Mouse (Mus musculus): Measurements from ENCODE around the gene Tsc22d2. TPM values are rescaled to one million over a fixed set of nuclear protein-coding genes. Genes with fewer than 3 reads are reported as not detected.
"Not testable (repeated sequence)": the region's sequence is repeated elsewhere in the genome, so short reads cannot be mapped to it uniquely, and the experiment has no call there.

Gene Tsc22d2
- polyA plus RNA-seq, 1 experiment from 2014 or later: 9.5 TPM

DNA sequence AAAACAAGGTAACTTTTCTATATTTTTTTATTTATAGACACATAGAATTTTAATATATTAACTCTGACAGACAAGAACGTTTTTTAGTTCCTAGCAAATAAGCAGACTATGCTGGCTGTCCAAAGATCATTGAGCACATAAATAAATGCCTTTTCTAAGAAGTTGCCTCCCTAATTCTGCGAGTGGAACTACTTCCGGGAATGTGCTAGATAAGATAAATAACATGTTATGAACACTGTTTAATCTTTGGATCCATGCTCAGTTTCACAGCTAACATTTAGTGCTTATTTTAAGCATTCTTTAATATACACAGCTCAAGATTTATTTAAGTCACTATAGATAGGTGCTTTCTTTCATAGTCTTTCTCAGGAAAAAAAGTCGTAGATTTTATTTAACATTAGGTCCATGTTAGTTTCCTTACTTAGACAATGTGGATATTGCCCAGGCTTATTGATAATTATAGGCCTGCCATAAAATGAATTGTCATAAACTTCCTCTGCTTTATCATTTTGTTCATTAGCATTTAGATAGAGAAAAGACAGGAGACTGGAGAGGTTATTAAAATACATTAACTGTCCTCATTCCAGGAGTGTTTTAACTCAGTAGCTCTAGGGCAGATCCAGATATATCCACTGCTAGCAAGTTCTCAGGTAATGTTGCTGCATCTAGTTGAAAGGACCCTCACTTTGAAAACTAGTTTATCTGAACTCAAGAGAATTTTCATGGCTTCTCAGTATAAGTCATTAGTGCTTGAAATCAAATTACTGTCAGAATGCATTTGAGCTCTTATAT, 40.1 kb downstream of the Tsc22d2 start:
- peaks cover 4% of the 10 kb centered on the region for H3K36me3 ChIP-seq (replicated peaks)
- H3K4me3 ChIP-seq: no peak overlapping the region
- no peak for DNase-seq (ENCODE audit: low spot score)
- H3K9me3 ChIP-seq: no peaks in the 10 kb centered on the region
- H3K27me3 ChIP-seq (replicated peaks; ENCODE audit: low read depth, poor library complexity, severe bottlenecking): no peaks in the 10 kb centered on the region
- WGBS: 90% methylated on average over 4 of the region's 4 CpGs
- H3K27ac ChIP-seq (replicated peaks): no peak overlapping the region
- H3K4me1 ChIP-seq: no peaks in the 10 kb centered on the region

DNA sequence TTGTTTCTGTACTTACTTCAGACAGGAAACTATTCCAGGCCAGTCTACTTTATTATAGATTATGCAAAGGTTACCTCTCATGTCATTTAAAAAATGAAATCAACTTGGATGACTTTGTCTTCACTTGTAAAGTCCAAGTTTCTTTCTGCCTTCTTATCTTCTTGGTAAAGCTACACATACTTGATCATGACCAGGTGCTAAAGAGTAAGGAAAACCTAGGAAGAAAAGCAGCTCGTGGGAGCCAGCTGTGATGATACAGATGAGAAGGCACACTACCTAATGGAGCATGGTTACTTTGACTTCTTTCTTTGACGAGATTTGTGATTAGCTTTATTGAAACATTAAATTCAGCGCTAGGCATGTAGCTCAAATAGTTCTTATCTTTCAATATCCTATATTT, 40.7 kb downstream of the Tsc22d2 start:
- 85% methylated on average over 3 of the region's 3 CpGs for WGBS
- Histone ChIP-seq H3K27me3 (replicated peaks; ENCODE audit: low read depth, poor library complexity, severe bottlenecking) (no peaks in the 10 kb centered on the region), H3K36me3 (replicated peaks) (peaks cover 11% of the 10 kb centered on the region), H3K9me3 (no peaks in the 10 kb centered on the region), H3K4me1 (no peaks in the 10 kb centered on the region), H3K27ac (replicated peaks) (no peak overlapping the region), H3K4me3 (no peak overlapping the region)
- no peak for DNase-seq (ENCODE audit: low spot score)

- H3K27me3 ChIP-seq (replicated peaks; ENCODE audit: low read depth, poor library complexity, severe bottlenecking): no peaks in the 10 kb centered on the region
- 80% methylated on average over 9 of the region's 9 CpGs for WGBS
- H3K27ac ChIP-seq (replicated peaks): no peak overlapping the region
- H3K9me3 ChIP-seq: no peaks in the 10 kb centered on the region
- no peak overlapping the region for H3K4me3 ChIP-seq
- no peaks in the 10 kb centered on the region for H3K4me1 ChIP-seq
- DNase-seq (ENCODE audit: low spot score): no peak
- H3K36me3 ChIP-seq (replicated peaks): no peaks in the 10 kb centered on the region
Measured at GRCm38 (mm10) chr3:58469655-58470437, 55.3 kb downstream of the Tsc22d2 start.

DNA sequence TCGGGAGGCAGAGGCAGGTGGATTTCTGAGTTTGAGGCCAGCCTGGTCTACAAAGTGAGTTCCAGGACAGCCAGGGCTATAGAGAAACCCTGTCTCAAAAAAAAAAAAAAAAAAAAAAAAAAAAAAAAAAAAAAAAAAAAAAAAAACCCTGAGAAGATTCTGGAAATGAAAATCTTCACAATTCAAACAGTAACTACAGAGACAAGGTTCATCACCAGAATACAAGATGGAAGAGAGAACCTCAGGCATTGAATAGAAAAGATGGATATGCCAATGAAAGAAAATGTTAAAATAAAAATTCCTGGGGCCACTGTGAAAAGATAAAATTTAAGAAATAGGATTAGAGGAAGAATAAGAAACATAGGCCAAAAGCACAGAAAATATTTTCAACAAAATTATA, 60.8 kb downstream of the Tsc22d2 start:
- not testable (repeated sequence) for H3K4me1 ChIP-seq; H3K36me3 ChIP-seq (replicated peaks); H3K4me3 ChIP-seq; DNase-seq (ENCODE audit: low spot score); H3K27me3 ChIP-seq (replicated peaks; ENCODE audit: low read depth, poor library complexity, severe bottlenecking); H3K27ac ChIP-seq (replicated peaks); H3K9me3 ChIP-seq
- 85% methylated on average over 1 of the region's 1 CpGs for WGBS

GRCm38 (mm10) chr3:58478755-58479455, 64.4 kb downstream of the Tsc22d2 start:
- no peaks in the 10 kb centered on the region for H3K9me3 ChIP-seq
- WGBS: 85% methylated on average over 2 of the region's 2 CpGs
- no peak for DNase-seq (ENCODE audit: low spot score)
- no peak overlapping the region for H3K4me3 ChIP-seq
- H3K36me3 ChIP-seq (replicated peaks): no peaks in the 10 kb centered on the region
- H3K27me3 ChIP-seq (replicated peaks; ENCODE audit: low read depth, poor library complexity, severe bottlenecking): no peaks in the 10 kb centered on the region
- no peaks in the 10 kb centered on the region for H3K4me1 ChIP-seq
- H3K27ac ChIP-seq (replicated peaks): no peak overlapping the region

DNA sequence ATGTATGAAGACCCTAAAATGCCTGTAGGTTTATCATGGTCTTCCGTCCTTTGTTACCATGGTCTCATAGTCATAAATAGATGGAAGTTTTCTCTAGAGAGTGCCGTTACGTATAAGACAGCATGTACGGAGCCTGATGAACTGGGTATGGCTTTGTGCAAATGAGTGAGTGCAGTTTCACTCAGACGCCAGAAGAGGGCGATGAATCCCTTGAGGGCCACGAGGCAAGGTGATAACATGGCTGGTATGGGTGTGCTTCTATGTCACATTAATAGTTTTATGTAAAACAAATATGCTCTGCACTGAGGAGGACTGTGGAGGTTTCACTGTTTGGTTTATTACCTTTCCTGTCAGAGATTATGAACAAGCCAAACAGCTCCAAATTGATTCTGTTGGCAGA, 71.4 kb downstream of the Tsc22d2 start:
- no peak for DNase-seq (ENCODE audit: low spot score)
- Histone ChIP-seq H3K27ac (replicated peaks) (no peak overlapping the region), H3K27me3 (replicated peaks; ENCODE audit: low read depth, poor library complexity, severe bottlenecking) (no peaks in the 10 kb centered on the region), H3K9me3 (no peaks in the 10 kb centered on the region; the same call in 1 of the 2 replicates), H3K4me3 (no peak overlapping the region), H3K4me1 (no peaks in the 10 kb centered on the region), H3K36me3 (replicated peaks) (no peaks in the 10 kb centered on the region)
- WGBS: 64% methylated on average over 7 of the region's 7 CpGs

GRCm38 (mm10) chr3:58487121-58487520, 72.6 kb downstream of the Tsc22d2 start:
- 77% methylated on average over 3 of the region's 3 CpGs for WGBS
- DNase-seq (ENCODE audit: low spot score): no peak
- H3K4me1 ChIP-seq: no peaks in the 10 kb centered on the region
- H3K27ac ChIP-seq (replicated peaks): no peak overlapping the region
- H3K36me3 ChIP-seq (replicated peaks): no peaks in the 10 kb centered on the region
- no peaks in the 10 kb centered on the region for H3K27me3 ChIP-seq (replicated peaks; ENCODE audit: low read depth, poor library complexity, severe bottlenecking)
- no peak overlapping the region for H3K4me3 ChIP-seq
- no peaks in the 10 kb centered on the region; the same call in 1 of the 2 replicates for H3K9me3 ChIP-seq

- Histone ChIP-seq H3K4me3 (no peak overlapping the region), H3K36me3 (replicated peaks) (no peaks in the 10 kb centered on the region), H3K4me1 (no peaks in the 10 kb centered on the region), H3K27ac (replicated peaks) (no peak overlapping the region), H3K27me3 (replicated peaks; ENCODE audit: low read depth, poor library complexity, severe bottlenecking) (no peaks in the 10 kb centered on the region), H3K9me3 (no peaks in the 10 kb centered on the region; the same call in 1 of the 2 replicates)
- DNase-seq (ENCODE audit: low spot score): no peak
- WGBS: 84% methylated on average over 8 of the region's 8 CpGs
Measured at GRCm38 (mm10) chr3:58487999-58488775, 73.7 kb downstream of the Tsc22d2 start.

GRCm38 (mm10) chr3:58490787-58491186, 76.3 kb downstream of the Tsc22d2 start:
- H3K36me3 ChIP-seq (replicated peaks): no peaks in the 10 kb centered on the region
- H3K27ac ChIP-seq (replicated peaks): no peak overlapping the region
- no peak for DNase-seq (ENCODE audit: low spot score)
- H3K9me3 ChIP-seq: no peaks in the 10 kb centered on the region; the same call in 1 of the 2 replicates
- no peak overlapping the region for H3K4me3 ChIP-seq
- WGBS: 81% methylated on average over 7 of the region's 7 CpGs
- H3K4me1 ChIP-seq: no peaks in the 10 kb centered on the region
- no peaks in the 10 kb centered on the region for H3K27me3 ChIP-seq (replicated peaks; ENCODE audit: low read depth, poor library complexity, severe bottlenecking)

DNA sequence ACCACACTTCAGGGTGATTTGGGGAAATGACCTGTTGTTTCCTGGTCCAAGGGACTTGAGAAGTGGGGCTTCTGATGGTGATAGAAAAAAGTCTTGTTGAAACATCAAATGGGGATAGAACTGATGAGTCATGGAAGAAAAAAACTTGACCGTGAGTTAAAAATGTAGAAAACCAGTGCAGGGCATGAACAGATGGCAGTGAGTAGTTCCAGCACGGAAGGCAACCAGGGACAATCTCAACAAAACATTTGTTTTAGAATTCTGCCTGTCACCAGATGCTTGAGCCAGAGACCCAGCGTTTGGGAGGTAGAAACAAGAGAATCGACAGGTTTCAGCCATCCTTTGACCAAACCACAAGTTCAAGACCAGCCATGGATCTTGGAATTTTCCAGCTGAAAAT, 79.1 kb downstream of the Tsc22d2 start:
- Histone ChIP-seq H3K36me3 (replicated peaks) (no peaks in the 10 kb centered on the region), H3K4me1 (no peaks in the 10 kb centered on the region), H3K27ac (replicated peaks) (no peak overlapping the region), H3K27me3 (replicated peaks; ENCODE audit: low read depth, poor library complexity, severe bottlenecking) (no peaks in the 10 kb centered on the region), H3K4me3 (no peak overlapping the region), H3K9me3 (no peaks in the 10 kb centered on the region)
- WGBS: 87% methylated on average over 4 of the region's 4 CpGs
- DNase-seq (ENCODE audit: low spot score): no peak

- no peak overlapping the region for H3K4me3 ChIP-seq
- no peaks in the 10 kb centered on the region for H3K27me3 ChIP-seq (replicated peaks; ENCODE audit: low read depth, poor library complexity, severe bottlenecking)
- no peaks in the 10 kb centered on the region for H3K9me3 ChIP-seq
- WGBS: 70% methylated on average over 2 of the region's 2 CpGs
- H3K27ac ChIP-seq (replicated peaks): no peak overlapping the region
- DNase-seq (ENCODE audit: low spot score): no peak
- no peaks in the 10 kb centered on the region for H3K4me1 ChIP-seq
- H3K36me3 ChIP-seq (replicated peaks): no peaks in the 10 kb centered on the region
Measured at GRCm38 (mm10) chr3:58501961-58502360, 87.4 kb downstream of the Tsc22d2 start.

DNA sequence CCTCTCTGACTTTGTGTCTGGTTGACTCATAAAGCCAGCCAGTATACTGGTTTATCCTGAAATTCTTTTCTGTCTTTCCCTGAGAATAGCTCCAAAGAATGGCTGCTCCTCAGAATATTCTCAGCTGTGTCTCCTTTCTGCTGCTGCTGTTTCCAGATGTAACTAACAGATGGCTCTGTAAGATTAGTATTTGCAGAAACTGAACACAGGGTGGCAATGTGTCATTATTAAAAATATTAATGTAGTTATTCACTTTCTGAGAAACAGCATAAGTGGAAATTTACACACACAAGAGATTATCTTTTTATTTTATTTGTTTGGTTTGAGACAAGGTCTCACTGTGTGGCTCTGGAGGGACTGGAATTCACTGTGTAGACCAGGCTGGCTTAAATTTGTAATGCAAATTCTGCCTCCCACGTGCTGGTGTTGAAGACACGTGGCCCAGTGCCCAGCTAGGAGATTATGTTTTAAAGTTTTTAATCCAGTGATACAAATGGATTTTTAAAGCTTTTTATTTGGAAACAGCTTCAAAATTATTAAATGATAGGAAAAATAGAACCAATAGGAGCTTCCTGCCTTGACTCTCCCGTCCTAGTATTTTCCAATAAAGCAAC, 89.3 kb downstream of the Tsc22d2 start:
- no peak overlapping the region for H3K27ac ChIP-seq (replicated peaks)
- no peak for DNase-seq (ENCODE audit: low spot score)
- no peaks in the 10 kb centered on the region for H3K9me3 ChIP-seq
- no peaks in the 10 kb centered on the region for H3K27me3 ChIP-seq (replicated peaks; ENCODE audit: low read depth, poor library complexity, severe bottlenecking)
- H3K36me3 ChIP-seq (replicated peaks): no peaks in the 10 kb centered on the region
- H3K4me1 ChIP-seq: no peaks in the 10 kb centered on the region
- 56% methylated on average over 3 of the region's 3 CpGs for WGBS
- no peak overlapping the region for H3K4me3 ChIP-seq
